Mouse (Mus musculus): ENCODE data around the gene Il13ra1.

The Il13ra1 gene

GRCm38 (mm10) chrX:36111622-36112421 is at the start of gene Il13ra1:
TSS of gene Il13ra1 (plus strand) at chrX:36112110.
- DNase-seq (ENCODE audit: extremely low read depth, low read depth), result no peak

- DNase-seq (ENCODE audit: extremely low read depth, low read depth), result no peak
Observed at GRCm38 (mm10) chrX:36073997-36074396, 37.9 kb upstream of the Il13ra1 start.

GRCm38 (mm10) chrX:36077164-36077563 is 34.7 kb upstream of the Il13ra1 start:
- no peak for DNase-seq (ENCODE audit: extremely low read depth, low read depth)

- DNase-seq (ENCODE audit: extremely low read depth, low read depth), result peak; percentile 36
Observed at GRCm38 (mm10) chrX:36082917-36083316, 29.0 kb upstream of the Il13ra1 start.

DNA sequence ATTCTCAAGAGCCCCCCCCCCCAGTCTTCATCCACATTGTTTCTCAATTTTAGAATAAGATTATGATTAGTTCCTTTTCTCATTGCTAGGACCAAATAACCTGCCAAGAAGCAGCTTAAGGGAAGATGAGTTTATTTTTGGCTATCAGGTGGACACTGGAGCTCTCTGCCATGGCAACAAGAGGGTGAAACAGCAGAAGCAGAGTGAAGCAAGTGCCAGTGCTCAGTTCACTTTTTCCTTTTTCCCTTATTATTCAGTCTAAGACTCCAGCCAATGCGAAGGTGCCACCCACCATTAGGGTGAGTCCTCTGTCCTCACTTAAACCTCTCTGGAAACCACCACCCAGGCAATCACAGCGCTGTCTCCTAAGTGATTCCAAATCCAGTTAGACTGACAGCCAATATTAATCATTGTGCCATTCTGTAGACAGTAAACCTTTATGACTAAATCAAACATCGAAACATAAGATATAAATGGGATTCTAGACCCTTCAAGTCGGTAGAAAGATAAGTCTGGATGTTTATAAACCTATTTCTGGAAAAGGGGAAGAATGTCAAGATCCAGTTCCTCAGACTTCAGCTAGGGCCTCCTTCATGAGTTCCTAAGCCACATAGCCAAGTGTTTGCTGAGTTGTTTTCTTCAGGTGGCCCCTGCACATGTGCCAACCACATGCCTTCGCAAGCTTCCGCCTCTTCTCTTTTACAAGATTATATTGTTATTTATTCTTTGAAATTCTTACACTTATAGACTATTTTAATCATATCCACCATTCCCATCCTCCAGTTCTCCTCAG is 23.2 kb upstream of the Il13ra1 start:
- no peak for DNase-seq (ENCODE audit: extremely low read depth, low read depth)

DNA sequence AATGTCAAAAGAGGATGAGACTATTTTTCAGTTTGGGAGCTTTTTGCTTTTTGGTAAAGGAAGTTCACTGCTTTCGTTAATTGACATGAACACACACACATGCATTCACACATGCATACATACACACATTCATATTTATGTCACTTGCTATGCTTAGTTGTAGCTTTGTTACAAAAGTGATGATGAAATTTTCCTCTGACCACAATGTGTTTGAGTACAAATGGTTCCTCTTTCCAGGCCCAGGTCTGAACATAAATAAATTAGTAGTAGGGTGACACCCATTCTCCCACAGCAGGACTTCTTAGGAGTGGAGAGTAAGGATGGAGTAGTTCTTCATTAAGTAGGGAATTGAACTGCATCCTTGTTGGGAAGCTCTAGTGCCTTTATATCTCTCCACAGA is 11.0 kb upstream of the Il13ra1 start:
- DNase-seq (ENCODE audit: extremely low read depth, low read depth), result peak; percentile 47

DNA sequence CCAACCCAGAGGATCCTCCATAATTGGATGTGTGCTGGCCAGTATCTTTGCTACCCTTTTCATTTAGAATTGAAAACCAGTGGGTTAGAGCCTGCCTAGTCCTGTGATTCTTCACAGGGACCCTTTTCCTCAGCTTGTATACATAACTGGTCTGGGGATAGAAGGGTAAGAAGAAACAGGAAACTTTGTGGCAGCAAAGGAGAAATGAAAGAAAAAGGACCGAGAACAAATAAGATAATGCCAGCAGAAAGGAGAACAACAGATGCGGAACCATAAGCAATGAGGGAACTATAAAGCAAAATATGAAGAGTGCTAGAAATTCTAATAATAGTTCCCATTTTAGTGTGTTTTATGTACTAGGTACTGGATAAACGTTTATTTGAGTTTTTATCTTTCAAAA is 10.6 kb upstream of the Il13ra1 start:
- peak; percentile 37 for DNase-seq (ENCODE audit: extremely low read depth, low read depth)

DNA sequence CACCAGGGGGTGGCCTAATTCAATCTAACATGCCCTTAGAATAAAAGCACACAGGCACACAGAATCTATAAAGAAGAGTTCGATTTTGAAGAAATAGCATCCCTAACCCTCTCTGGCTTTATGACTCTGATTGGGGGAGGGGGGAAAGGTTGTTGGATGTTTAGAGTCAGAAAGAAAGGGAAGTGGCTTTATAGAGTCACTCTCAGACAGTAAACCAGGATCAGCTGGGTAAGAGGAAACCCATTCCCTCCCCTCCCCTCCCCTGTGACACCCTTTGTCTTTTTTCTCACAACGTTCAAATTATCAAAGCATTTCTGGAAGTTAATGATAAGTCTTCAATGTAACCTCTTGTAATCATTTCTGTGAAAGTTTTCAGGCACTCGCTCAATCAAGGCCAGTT is 3.3 kb upstream of the Il13ra1 start:
- no peak for DNase-seq (ENCODE audit: extremely low read depth, low read depth)

GRCm38 (mm10) chrX:36112422-36112750 is 476 bp downstream of the Il13ra1 start:
- DNase-seq (ENCODE audit: extremely low read depth, low read depth), result no peak

DNA sequence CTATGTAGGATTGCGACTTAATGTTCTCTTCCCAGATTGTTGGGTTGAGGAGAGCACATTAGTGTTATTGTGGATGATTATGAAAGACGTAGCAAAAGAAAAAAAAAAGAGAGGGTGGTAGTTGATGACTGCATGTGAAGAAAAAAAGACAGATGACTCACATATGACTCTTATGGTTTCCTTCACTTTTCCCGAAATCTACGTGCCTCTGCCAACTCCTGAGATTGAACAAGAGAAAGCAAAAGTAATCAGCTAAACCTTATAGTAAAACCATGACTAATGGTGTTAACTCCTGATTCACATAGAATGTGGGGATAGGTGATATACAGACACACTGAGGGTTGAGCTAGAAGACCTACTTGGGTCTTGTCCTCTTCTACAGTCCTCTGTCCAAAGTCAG is 3.3 kb downstream of the Il13ra1 start:
- DNase-seq (ENCODE audit: extremely low read depth, low read depth), result no peak

- DNase-seq (ENCODE audit: extremely low read depth, low read depth), result peak; percentile 33
Observed at GRCm38 (mm10) chrX:36129037-36129770, 17.3 kb downstream of the Il13ra1 start.

GRCm38 (mm10) chrX:36129771-36130108 is 17.8 kb downstream of the Il13ra1 start:
- DNase-seq (ENCODE audit: extremely low read depth, low read depth), result no peak

GRCm38 (mm10) chrX:36136346-36136745 is 24.4 kb downstream of the Il13ra1 start:
- no peak for DNase-seq (ENCODE audit: extremely low read depth, low read depth)

GRCm38 (mm10) chrX:36141994-36142639 is 30.2 kb downstream of the Il13ra1 start:
- no peak for DNase-seq (ENCODE audit: extremely low read depth, low read depth)

DNA sequence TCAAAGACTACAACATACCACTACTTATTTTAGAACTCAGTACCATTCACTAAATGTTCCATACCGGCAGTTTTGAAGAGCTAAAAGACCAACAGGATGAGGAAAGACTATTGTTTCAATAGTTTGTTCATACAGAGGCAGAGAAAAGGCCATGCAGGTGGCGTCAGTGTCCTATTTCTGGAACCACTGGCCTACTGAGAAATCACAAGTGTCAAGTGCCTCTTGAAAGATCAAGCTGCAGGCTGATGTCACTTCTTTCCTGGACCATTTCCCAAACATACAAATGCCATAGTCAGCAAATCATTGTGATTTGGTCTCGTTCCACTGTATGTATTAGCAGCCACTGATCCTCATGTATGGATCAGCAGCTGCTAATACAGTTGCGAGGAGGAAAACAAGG is 34.8 kb downstream of the Il13ra1 start:
- no peak for DNase-seq (ENCODE audit: extremely low read depth, low read depth)

GRCm38 (mm10) chrX:36150100-36150499 is 38.2 kb downstream of the Il13ra1 start:
- no peak for DNase-seq (ENCODE audit: extremely low read depth, low read depth)

GRCm38 (mm10) chrX:36156677-36157076 is 44.8 kb downstream of the Il13ra1 start:
- no peak for DNase-seq (ENCODE audit: extremely low read depth, low read depth)

- no peak for DNase-seq (ENCODE audit: extremely low read depth, low read depth)
Observed at GRCm38 (mm10) chrX:36161567-36161966, 49.7 kb downstream of the Il13ra1 start.

GRCm38 (mm10) chrX:36183625-36184024 is 71.7 kb downstream of the Il13ra1 start:
- peak; percentile 6 for DNase-seq (ENCODE audit: extremely low read depth, low read depth)

- DNase-seq (ENCODE audit: extremely low read depth, low read depth), result no peak
Observed at GRCm38 (mm10) chrX:36186036-36186435, 74.1 kb downstream of the Il13ra1 start.

DNA sequence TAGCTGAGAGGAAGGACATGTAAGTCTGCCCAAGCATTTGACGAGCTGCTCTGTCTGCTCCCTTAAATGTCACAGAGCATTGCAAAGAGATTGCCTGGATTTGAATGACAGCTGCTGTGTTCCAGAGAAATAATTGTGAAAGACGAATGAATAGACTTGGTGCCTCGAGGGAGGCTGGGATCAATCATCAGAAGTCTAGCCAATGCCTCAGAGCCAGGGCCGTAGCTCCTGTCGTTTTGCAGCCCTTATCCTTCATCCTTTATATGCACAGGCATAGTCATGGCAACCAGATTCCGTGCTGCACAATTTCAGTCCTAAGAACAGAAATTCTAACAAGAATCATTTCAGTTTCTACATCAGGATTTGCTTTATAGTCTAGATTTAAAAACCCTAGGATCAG is 74.5 kb downstream of the Il13ra1 start:
- no peak for DNase-seq (ENCODE audit: extremely low read depth, low read depth)

DNA sequence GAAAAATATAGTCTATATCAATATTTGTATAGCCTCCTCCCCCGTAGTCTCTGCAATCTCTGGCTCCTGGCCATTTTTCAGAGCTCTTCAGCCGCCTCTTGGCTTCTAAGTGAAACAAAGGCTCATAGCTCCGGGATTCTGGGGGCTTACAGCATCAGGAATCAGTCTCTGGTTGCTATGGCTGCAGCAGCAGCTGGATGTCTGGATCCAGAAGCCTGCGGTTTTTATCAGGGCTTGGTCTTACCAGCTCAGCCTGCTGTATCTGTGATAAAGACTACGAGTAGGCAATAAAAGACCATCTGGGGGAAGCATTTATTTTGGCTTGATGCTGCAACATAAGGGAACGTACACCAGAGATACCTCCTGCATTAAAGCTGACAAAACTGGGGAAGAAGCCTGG is 82.0 kb downstream of the Il13ra1 start:
- DNase-seq (ENCODE audit: extremely low read depth, low read depth), result peak; percentile 51

Data from MEL-GATA-1-ER (cell line).